Mouse (Mus musculus): Measurements from ENCODE around the gene Hnrnph3. TPM values are rescaled to one million over a fixed set of nuclear protein-coding genes. Genes with fewer than 3 reads are reported as not detected.
"Not testable (repeated sequence)": the region's sequence is repeated elsewhere in the genome, so short reads cannot be mapped to it uniquely, and the experiment has no call there.

The Hnrnph3 gene
- polyA plus RNA-seq, 1 experiment from 2014 or later: 116 TPM

GRCm38 (mm10) chr10:63059862-63060261 lies 35.8 kb upstream of the Hnrnph3 start, which contains the start of gene Pbld1:
TSS of gene Pbld1 (plus strand) at chr10:63060162.
- no peak within 1 kb of the TSS for H3K9ac ChIP-seq (ENCODE audit: low read length)
- no peak for DNase-seq (ENCODE audit: low spot score)

GRCm38 (mm10) chr10:63056966-63057750 lies 33.1 kb upstream of the Hnrnph3 start:
- H3K4me1 ChIP-seq (ENCODE audit: control insufficient read depth, insufficient read depth, low read length): no peaks in the 10 kb centered on the region
- 30% methylated on average over 24 of the region's 24 CpGs for WGBS
- no peaks in the 10 kb centered on the region for H3K9me3 ChIP-seq (ENCODE audit: control insufficient read depth, low read length)
- H3K27me3 ChIP-seq (ENCODE audit: control insufficient read depth, insufficient read depth, low read length): no peaks in the 10 kb centered on the region
- no peaks in the 10 kb centered on the region for H3K36me3 ChIP-seq (ENCODE audit: control insufficient read depth, insufficient read depth, low read length)
- DNase-seq (ENCODE audit: low spot score) (peak; percentile 42), ATAC-seq (ENCODE audit: insufficient number of reproducible peaks, low FRiP score, low TSS enrichment, low read depth) (0 out of 2 replicates have a peak, but pooled peaks have one; percentile 17)
- H3K4me2 ChIP-seq (ENCODE audit: low read depth, severe bottlenecking): no peak overlapping the region
- no peak overlapping the region for H3K27ac ChIP-seq (replicated peaks; ENCODE audit: low read depth, low read length)
- H3K9ac ChIP-seq (ENCODE audit: low read length): no peak overlapping the region
- H3K4me3 ChIP-seq (ENCODE audit: low read depth, low read length): no peak overlapping the region

More at GRCm38 (mm10) chr10:63059862-63060261, 35.8 kb upstream of the Hnrnph3 start, which contains the start of gene Pbld1:
- ATAC-seq (ENCODE audit: insufficient number of reproducible peaks, low FRiP score, low TSS enrichment, low read depth): no peak
- Histone ChIP-seq H3K36me3 (ENCODE audit: control insufficient read depth, insufficient read depth, low read length) (no peaks in the 10 kb centered on the region), H3K4me2 (ENCODE audit: low read depth, severe bottlenecking) (no peak within 1 kb of the TSS), H3K9me3 (ENCODE audit: control insufficient read depth, low read length) (no peaks in the 10 kb centered on the region), H3K27ac (replicated peaks; ENCODE audit: low read depth, low read length) (no peak within 1 kb of the TSS), H3K27me3 (ENCODE audit: control insufficient read depth, insufficient read depth, low read length) (no peaks in the 10 kb centered on the region), H3K4me3 (ENCODE audit: low read depth, low read length) (no peak within 1 kb of the TSS), H3K4me1 (ENCODE audit: control insufficient read depth, insufficient read depth, low read length) (no peaks in the 10 kb centered on the region)
- WGBS: 86% methylated on average over 2 of the region's 2 CpGs

GRCm38 (mm10) chr10:63054586-63054985 lies 30.6 kb upstream of the Hnrnph3 start:
- H3K36me3 ChIP-seq (ENCODE audit: control insufficient read depth, insufficient read depth, low read length): no peaks in the 10 kb centered on the region
- H3K27me3 ChIP-seq (ENCODE audit: control insufficient read depth, insufficient read depth, low read length): no peaks in the 10 kb centered on the region
- ATAC-seq (ENCODE audit: insufficient number of reproducible peaks, low FRiP score, low TSS enrichment, low read depth) (no peak), DNase-seq (ENCODE audit: low spot score) (no peak)
- H3K9me3 ChIP-seq (ENCODE audit: control insufficient read depth, low read length): no peaks in the 10 kb centered on the region
- no peaks in the 10 kb centered on the region for H3K4me1 ChIP-seq (ENCODE audit: control insufficient read depth, insufficient read depth, low read length)
- WGBS: 67% methylated on average over 2 of the region's 2 CpGs
- no peak overlapping the region for H3K9ac ChIP-seq (ENCODE audit: low read length)
- H3K27ac ChIP-seq (replicated peaks; ENCODE audit: low read depth, low read length): no peak overlapping the region
- no peak overlapping the region for H3K4me2 ChIP-seq (ENCODE audit: low read depth, severe bottlenecking)
- no peak overlapping the region for H3K4me3 ChIP-seq (ENCODE audit: low read depth, low read length)

- not testable (repeated sequence) for H3K9ac ChIP-seq (ENCODE audit: low read length); H3K27me3 ChIP-seq (ENCODE audit: control insufficient read depth, insufficient read depth, low read length); H3K4me1 ChIP-seq (ENCODE audit: control insufficient read depth, insufficient read depth, low read length); H3K4me2 ChIP-seq (ENCODE audit: low read depth, severe bottlenecking); DNase-seq (ENCODE audit: low spot score); H3K4me3 ChIP-seq (ENCODE audit: low read depth, low read length); H3K36me3 ChIP-seq (ENCODE audit: control insufficient read depth, insufficient read depth, low read length); H3K27ac ChIP-seq (replicated peaks; ENCODE audit: low read depth, low read length); ATAC-seq (ENCODE audit: insufficient number of reproducible peaks, low FRiP score, low TSS enrichment, low read depth); H3K9me3 ChIP-seq (ENCODE audit: control insufficient read depth, low read length)
- 84% methylated on average over 6 of the region's 6 CpGs for WGBS
Observed at GRCm38 (mm10) chr10:63054071-63054470, 30.1 kb upstream of the Hnrnph3 start.

- Histone ChIP-seq H3K27me3 (ENCODE audit: control insufficient read depth, insufficient read depth, low read length) (no peaks in the 10 kb centered on the region), H3K4me2 (ENCODE audit: low read depth, severe bottlenecking) (no peak overlapping the region), H3K9me3 (ENCODE audit: control insufficient read depth, low read length) (no peaks in the 10 kb centered on the region), H3K27ac (replicated peaks; ENCODE audit: low read depth, low read length) (no peak overlapping the region), H3K9ac (ENCODE audit: low read length) (no peak overlapping the region), H3K4me3 (ENCODE audit: low read depth, low read length) (no peak overlapping the region), H3K4me1 (ENCODE audit: control insufficient read depth, insufficient read depth, low read length) (no peaks in the 10 kb centered on the region), H3K36me3 (ENCODE audit: control insufficient read depth, insufficient read depth, low read length) (no peaks in the 10 kb centered on the region)
- DNase-seq (ENCODE audit: low spot score) (no peak), ATAC-seq (ENCODE audit: insufficient number of reproducible peaks, low FRiP score, low TSS enrichment, low read depth) (no peak)
- 65% methylated on average over 6 of the region's 6 CpGs for WGBS
Observed at GRCm38 (mm10) chr10:63053007-63053406, 29.0 kb upstream of the Hnrnph3 start.

- no peak overlapping the region for H3K4me3 ChIP-seq (ENCODE audit: low read depth, low read length)
- H3K27me3 ChIP-seq (ENCODE audit: control insufficient read depth, insufficient read depth, low read length): no peaks in the 10 kb centered on the region
- DNase-seq (ENCODE audit: low spot score) (no peak), ATAC-seq (ENCODE audit: insufficient number of reproducible peaks, low FRiP score, low TSS enrichment, low read depth) (no peak)
- WGBS: 88% methylated on average over 6 of the region's 6 CpGs
- no peak overlapping the region for H3K4me2 ChIP-seq (ENCODE audit: low read depth, severe bottlenecking)
- no peaks in the 10 kb centered on the region for H3K4me1 ChIP-seq (ENCODE audit: control insufficient read depth, insufficient read depth, low read length)
- no peak overlapping the region for H3K27ac ChIP-seq (replicated peaks; ENCODE audit: low read depth, low read length)
- no peaks in the 10 kb centered on the region for H3K9me3 ChIP-seq (ENCODE audit: control insufficient read depth, low read length)
- H3K36me3 ChIP-seq (ENCODE audit: control insufficient read depth, insufficient read depth, low read length): no peaks in the 10 kb centered on the region
- no peak overlapping the region for H3K9ac ChIP-seq (ENCODE audit: low read length)
Observed at GRCm38 (mm10) chr10:63052011-63052410, 28.0 kb upstream of the Hnrnph3 start.

- H3K36me3 ChIP-seq (ENCODE audit: control insufficient read depth, insufficient read depth, low read length): no peaks in the 10 kb centered on the region
- H3K9me3 ChIP-seq (ENCODE audit: control insufficient read depth, low read length): no peaks in the 10 kb centered on the region
- WGBS: 81% methylated on average over 7 of the region's 7 CpGs
- H3K27me3 ChIP-seq (ENCODE audit: control insufficient read depth, insufficient read depth, low read length): no peaks in the 10 kb centered on the region
- H3K27ac ChIP-seq (replicated peaks; ENCODE audit: low read depth, low read length): no peak overlapping the region
- no peak overlapping the region for H3K9ac ChIP-seq (ENCODE audit: low read length)
- ATAC-seq (ENCODE audit: insufficient number of reproducible peaks, low FRiP score, low TSS enrichment, low read depth) (no peak), DNase-seq (ENCODE audit: low spot score) (no peak)
- no peaks in the 10 kb centered on the region for H3K4me1 ChIP-seq (ENCODE audit: control insufficient read depth, insufficient read depth, low read length)
- no peak overlapping the region for H3K4me2 ChIP-seq (ENCODE audit: low read depth, severe bottlenecking)
- H3K4me3 ChIP-seq (ENCODE audit: low read depth, low read length): no peak overlapping the region
Observed at GRCm38 (mm10) chr10:63051267-63051666, 27.2 kb upstream of the Hnrnph3 start.

- Histone ChIP-seq H3K27me3 (ENCODE audit: control insufficient read depth, insufficient read depth, low read length) (no peaks in the 10 kb centered on the region), H3K9ac (ENCODE audit: low read length) (no peak overlapping the region), H3K27ac (replicated peaks; ENCODE audit: low read depth, low read length) (no peak overlapping the region), H3K36me3 (ENCODE audit: control insufficient read depth, insufficient read depth, low read length) (no peaks in the 10 kb centered on the region), H3K9me3 (ENCODE audit: control insufficient read depth, low read length) (no peaks in the 10 kb centered on the region), H3K4me3 (ENCODE audit: low read depth, low read length) (no peak overlapping the region), H3K4me2 (ENCODE audit: low read depth, severe bottlenecking) (no peak overlapping the region), H3K4me1 (ENCODE audit: control insufficient read depth, insufficient read depth, low read length) (no peaks in the 10 kb centered on the region)
- WGBS: 74% methylated on average over 2 of the region's 2 CpGs
- ATAC-seq (ENCODE audit: insufficient number of reproducible peaks, low FRiP score, low TSS enrichment, low read depth) (no peak), DNase-seq (ENCODE audit: low spot score) (no peak)
Observed at GRCm38 (mm10) chr10:63049106-63049505, 25.1 kb upstream of the Hnrnph3 start.

All from limb, embryonic 11.5 days (tissue).